Mouse (Mus musculus) intestine, embryonic 14.5 days (tissue): Measurements from ENCODE around the gene Ankrd33. TPM values are rescaled to one million over a fixed set of nuclear protein-coding genes. Genes with fewer than 3 reads are reported as not detected.
A peak's percentile ranks its signal among the peaks of the same experiment; 100 is the strongest.

Experiments
- ATAC-seq: fragments of 200-750 bp; cut with Nextera tagmentation; replicated peaks from 2 replicates; pipeline ENCODE4 v1.8.0; 2017; ENCODE audit warnings: low read depth, moderate number of reproducible peaks, moderate TSS enrichment, moderate library complexity; ENCODE audit not compliant: low FRiP score, low TSS enrichment
- DNase-seq: peaks from one replicate; pipeline ENCODE4 v3.0.0-alpha.2; 2018; ENCODE audit warnings: low spot score
- H3K27ac ChIP-seq: fragments of 300-500 bp; sonication (generic); 2 replicates; pipeline ENCODE4 v1.5.1; 2014; ENCODE audit warnings: low read depth, mild to moderate bottlenecking, control low read depth
- H3K27me3 ChIP-seq: fragments of 300-500 bp; sonication (generic); replicated peaks from 2 replicates; pipeline ENCODE4 v1.6.1; 2014; ENCODE audit warnings: low read length, control low read depth; ENCODE audit not compliant: control insufficient read depth, insufficient read depth
- H3K36me3 ChIP-seq: fragments of 300-500 bp; sonication (generic); 2 replicates; pipeline ENCODE4 v1.6.1; 2014; ENCODE audit warnings: low read length, control low read depth; ENCODE audit not compliant: control insufficient read depth, insufficient read depth
- H3K4me1 ChIP-seq: fragments of 300-500 bp; sonication (generic); replicated peaks from 2 replicates; pipeline ENCODE4 v1.6.1; 2014; ENCODE audit warnings: low read length, control low read depth, mixed read lengths; ENCODE audit not compliant: control insufficient read depth, insufficient read depth
- H3K4me2 ChIP-seq: fragments of 300-500 bp; sonication (generic); 2 replicates; pipeline ENCODE4 v1.6.1; 2014; ENCODE audit warnings: low read length
- H3K4me3 ChIP-seq: fragments of 300-500 bp; sonication (generic); 2 replicates; pipeline ENCODE4 v1.5.1; 2014; ENCODE audit warnings: low read depth, low read length, control low read depth, mixed read lengths
- H3K9ac ChIP-seq: fragments of 300-500 bp; sonication (generic); 2 replicates; pipeline ENCODE4 v1.6.1; 2014; ENCODE audit warnings: mild to moderate bottlenecking, low read length
- H3K9me3 ChIP-seq: fragments of 300-500 bp; sonication (generic); 2 replicates; pipeline ENCODE4 v1.6.1; 2016; ENCODE audit warnings: low read length, control low read depth; ENCODE audit not compliant: control insufficient read depth
- WGBS: fragments of 180-500 bp; shearing (Covaris S2); extraction: QIAGEN DNeasy Blood & Tissue Kit; methylation state at CpG from one replicate; pipeline ENCODE4 v1.1.7; 2014; 5-methylcytosine and 5-hydroxymethylcytosine counted together
- polyA plus RNA-seq: library from polyadenylated mRNA; unstranded; fragments of >200 nt; fragmentation: Nextera tagmentation; extraction: Ambion mirVana; gene quantifications from 2 replicates; pipeline ENCODE4 v1.2.1, GENCODE M21; 2014

Ankrd33 gene
- polyA plus RNA-seq, 1 experiment from 2014 or later, result not detected

GRCm38 (mm10) chr15:101125561-101125960 lies 10.0 kb downstream of the Ankrd33 start:
- Histone ChIP-seq H3K4me2 (no peak overlapping the region), H3K9ac (no peak overlapping the region), H3K27ac (no peak overlapping the region), H3K4me1 (peaks cover 20% of the 10 kb centered on the region), H3K9me3 (no peaks in the 10 kb centered on the region), H3K36me3 (no peaks in the 10 kb centered on the region), H3K27me3 (peaks cover 11% of the 10 kb centered on the region; the same call in 1 of the 2 replicates), H3K4me3 (no peak overlapping the region)
- ATAC-seq, result no peak
- DNase-seq, result no peak
- WGBS, result 87% methylated on average over 6 of the region's 6 CpGs

DNA sequence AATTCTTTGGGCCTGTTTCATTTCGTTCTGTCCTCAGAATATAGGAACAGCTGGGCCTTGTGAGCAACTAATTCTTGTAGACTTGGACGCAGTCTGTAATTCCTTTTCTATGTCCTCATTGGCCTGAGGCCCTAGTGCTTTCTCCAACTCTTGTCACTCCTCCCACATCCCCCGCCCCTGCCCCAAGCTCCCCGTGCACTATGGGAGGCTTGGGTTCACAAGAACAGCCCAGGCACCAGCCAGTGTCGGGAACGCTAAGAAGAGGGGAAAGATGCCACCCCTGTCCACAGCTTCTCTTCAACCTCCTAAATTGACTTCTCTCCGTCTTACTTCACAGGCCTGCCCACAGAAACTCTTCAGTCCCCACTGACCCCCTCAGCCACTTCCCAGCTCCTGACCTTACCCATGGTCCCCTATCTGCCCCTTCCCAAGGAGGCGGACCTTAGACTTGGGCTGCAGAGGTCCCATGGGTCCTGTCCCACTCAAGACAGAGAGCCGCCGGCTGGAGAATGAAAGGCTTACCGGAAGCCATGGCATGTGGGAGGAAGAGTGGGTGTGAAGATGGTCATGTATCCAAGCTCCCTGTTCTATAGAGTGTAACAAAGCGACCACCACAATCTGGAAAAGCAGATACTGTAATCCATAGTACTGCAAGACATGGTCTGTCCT lies 11.5 kb downstream of the Ankrd33 start:
- H3K27ac ChIP-seq, result peak overlapping the region; percentile 38; the same call in 1 of the 2 replicates
- H3K4me1 ChIP-seq, result peaks cover 32% of the 10 kb centered on the region
- peaks cover 11% of the 10 kb centered on the region; the same call in 1 of the 2 replicates for H3K27me3 ChIP-seq
- no peak overlapping the region for H3K4me3 ChIP-seq
- DNase-seq, result no peak
- ATAC-seq, result no peak
- no peaks in the 10 kb centered on the region for H3K9me3 ChIP-seq
- no peak overlapping the region for H3K4me2 ChIP-seq
- no peaks in the 10 kb centered on the region for H3K36me3 ChIP-seq
- no peak overlapping the region for H3K9ac ChIP-seq
- WGBS, result 64% methylated on average over 12 of the region's 12 CpGs

- Histone ChIP-seq H3K4me3 (peak within 1 kb of the TSS; percentile 43), H3K36me3 (no peaks in the 10 kb centered on the region), H3K4me2 (peak within 1 kb of the TSS; percentile 65), H3K9ac (peak within 1 kb of the TSS; percentile 59), H3K9me3 (no peaks in the 10 kb centered on the region), H3K27ac (peak within 1 kb of the TSS; percentile 38; the same call in 1 of the 2 replicates), H3K27me3 (peaks cover 11% of the 10 kb centered on the region; the same call in 1 of the 2 replicates), H3K4me1 (peaks cover 40% of the 10 kb centered on the region)
- WGBS, result 6% methylated on average over 46 of the region's 46 CpGs
- ATAC-seq (no peak; the same call in 1 of the 2 replicates), DNase-seq (peak; percentile 64)
Observed at GRCm38 (mm10) chr15:101128181-101129089, 12.9 kb downstream of the Ankrd33 start, which contains the start of gene Acvrl1. TSS of gene Acvrl1 (plus strand) at chr15:101128522.

DNA sequence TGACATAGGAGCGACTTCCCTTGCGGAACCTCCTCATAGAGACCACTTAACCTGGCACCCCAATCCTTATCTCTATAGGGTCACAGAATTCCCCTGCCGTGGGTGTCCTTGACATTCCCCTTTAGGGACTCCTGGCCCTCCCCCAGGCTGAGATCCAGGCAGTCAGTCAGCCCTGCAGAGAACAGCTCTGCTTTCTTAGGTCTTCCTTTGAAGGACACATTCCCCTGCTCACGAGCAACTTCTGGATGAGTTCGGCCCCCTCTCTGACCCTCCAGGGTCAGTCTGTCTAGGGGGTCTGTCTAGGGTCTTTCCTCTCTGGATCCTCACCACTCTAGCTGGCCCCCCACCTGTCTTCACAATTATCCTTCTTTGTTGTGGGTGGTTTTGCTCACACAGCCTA lies 13.9 kb downstream of the Ankrd33 start:
- H3K4me3 ChIP-seq, result peak overlapping the region; percentile 43
- H3K27ac ChIP-seq, result no peak overlapping the region
- DNase-seq (no peak), ATAC-seq (no peak)
- 42% methylated on average over 5 of the region's 5 CpGs for WGBS
- peaks cover 11% of the 10 kb centered on the region; the same call in 1 of the 2 replicates for H3K27me3 ChIP-seq
- H3K4me2 ChIP-seq, result peak overlapping the region; percentile 65
- peak overlapping the region; percentile 59 for H3K9ac ChIP-seq
- H3K36me3 ChIP-seq, result no peaks in the 10 kb centered on the region
- peaks cover 49% of the 10 kb centered on the region for H3K4me1 ChIP-seq
- H3K9me3 ChIP-seq, result no peaks in the 10 kb centered on the region

GRCm38 (mm10) chr15:101131498-101131897 lies 15.9 kb downstream of the Ankrd33 start:
- Histone ChIP-seq H3K9ac (no peak overlapping the region), H3K9me3 (no peaks in the 10 kb centered on the region), H3K27me3 (peaks cover 11% of the 10 kb centered on the region; the same call in 1 of the 2 replicates), H3K27ac (no peak overlapping the region), H3K36me3 (0 out of 2 replicates have a peak, but pooled peaks cover 3% of the 10 kb centered on the region), H3K4me3 (no peak overlapping the region), H3K4me2 (peak overlapping the region; percentile 29), H3K4me1 (peaks cover 65% of the 10 kb centered on the region)
- DNase-seq (no peak), ATAC-seq (no peak)
- 20% methylated on average over 11 of the region's 11 CpGs for WGBS

DNA sequence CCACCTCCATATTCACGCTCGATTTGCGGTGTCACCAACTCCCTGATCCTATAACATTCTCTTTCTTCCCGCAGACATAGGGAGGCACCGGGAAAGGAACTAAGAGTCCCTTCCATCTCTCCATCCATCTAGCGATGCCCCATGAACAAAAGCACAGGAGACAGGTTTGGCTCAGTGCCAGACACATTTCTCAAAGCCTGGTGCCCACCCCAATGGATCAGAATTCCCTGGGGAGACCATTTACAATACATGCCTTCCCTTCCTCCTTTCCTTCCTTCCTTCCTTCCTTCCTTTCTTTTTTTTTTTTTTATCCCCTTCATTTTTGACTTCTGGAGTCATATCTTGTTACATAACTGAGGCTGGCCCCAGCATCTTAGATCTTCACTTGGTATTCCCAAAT lies 16.5 kb downstream of the Ankrd33 start:
- no peak overlapping the region for H3K27ac ChIP-seq
- H3K4me2 ChIP-seq, result peak overlapping the region; percentile 29
- WGBS, result 73% methylated on average over 6 of the region's 6 CpGs
- no peak for DNase-seq
- H3K9me3 ChIP-seq, result no peaks in the 10 kb centered on the region
- peaks cover 63% of the 10 kb centered on the region for H3K4me1 ChIP-seq
- no peak for ATAC-seq
- peaks cover 11% of the 10 kb centered on the region; the same call in 1 of the 2 replicates for H3K27me3 ChIP-seq
- H3K9ac ChIP-seq, result no peak overlapping the region
- no peak overlapping the region for H3K4me3 ChIP-seq
- H3K36me3 ChIP-seq, result peaks cover 5% of the 10 kb centered on the region; the same call in 1 of the 2 replicates

DNA sequence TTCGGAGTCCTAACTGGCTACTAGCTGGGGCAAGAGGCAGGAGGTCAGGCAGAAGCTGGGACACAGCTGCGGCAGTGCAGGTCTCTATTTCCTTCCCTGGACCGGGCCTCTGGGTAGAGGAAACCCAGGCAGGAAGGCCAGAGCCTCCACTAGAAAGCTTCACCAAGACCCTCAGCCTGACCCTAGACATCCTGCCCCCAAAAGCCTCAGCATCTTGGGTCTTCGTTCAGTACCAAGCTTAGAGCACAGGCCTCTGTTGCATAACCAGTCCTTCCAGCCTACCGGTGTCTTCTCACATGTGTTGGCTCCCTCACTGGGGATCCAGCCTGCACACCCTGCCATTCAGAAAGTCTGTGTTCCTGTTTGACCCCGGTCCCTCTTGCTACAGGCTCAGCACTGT lies 17.2 kb downstream of the Ankrd33 start:
- peaks cover 61% of the 10 kb centered on the region for H3K4me1 ChIP-seq
- peak overlapping the region; percentile 76 for H3K27ac ChIP-seq
- no peak overlapping the region for H3K9ac ChIP-seq
- ATAC-seq, result no peak
- peaks cover 9% of the 10 kb centered on the region for H3K36me3 ChIP-seq
- H3K4me3 ChIP-seq, result no peak overlapping the region
- DNase-seq, result no peak
- H3K4me2 ChIP-seq, result no peak overlapping the region
- WGBS, result 85% methylated on average over 6 of the region's 6 CpGs
- H3K27me3 ChIP-seq, result peaks cover 11% of the 10 kb centered on the region; the same call in 1 of the 2 replicates
- no peaks in the 10 kb centered on the region for H3K9me3 ChIP-seq

DNA sequence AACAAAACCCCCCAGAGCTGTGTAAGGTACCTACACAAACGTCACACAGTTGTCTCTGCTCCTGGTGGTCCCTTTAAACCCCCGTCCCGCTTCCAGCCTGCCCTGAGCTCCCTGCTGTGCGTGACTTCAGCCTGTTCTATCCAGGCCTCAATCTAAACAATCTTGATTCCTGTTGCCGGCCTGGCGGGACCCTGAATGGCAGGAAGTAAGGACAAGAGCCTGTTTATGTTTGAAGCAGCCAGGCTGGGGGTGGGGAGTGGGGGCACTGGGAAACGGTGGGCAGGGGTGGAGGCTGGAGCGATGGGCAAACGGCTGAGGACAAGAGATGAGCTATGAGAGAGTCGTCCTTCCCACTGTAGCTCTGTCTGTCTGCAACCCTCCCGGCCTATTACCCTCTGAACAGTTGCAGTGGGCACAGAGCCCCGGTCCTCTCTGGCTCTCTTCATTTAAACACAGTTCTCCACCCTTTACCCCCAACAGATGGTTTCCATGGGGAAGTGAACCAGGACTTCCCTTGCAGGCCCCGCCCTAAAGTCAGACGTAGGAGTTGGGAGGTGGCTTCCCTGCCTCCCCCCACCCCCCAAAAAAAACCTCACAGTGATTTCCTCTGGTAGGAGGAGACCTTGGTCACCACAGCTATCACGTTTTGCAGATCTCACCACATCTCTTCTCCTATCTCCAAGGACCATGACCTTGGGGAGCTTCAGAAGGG lies 18.6 kb downstream of the Ankrd33 start:
- no peaks in the 10 kb centered on the region for H3K9me3 ChIP-seq
- peaks cover 9% of the 10 kb centered on the region for H3K36me3 ChIP-seq
- peak; percentile 43 for ATAC-seq
- peak overlapping the region; percentile 11; the same call in 1 of the 2 replicates for H3K9ac ChIP-seq
- peaks cover 52% of the 10 kb centered on the region for H3K4me1 ChIP-seq
- WGBS, result 14% methylated on average over 15 of the region's 15 CpGs
- no peak for DNase-seq
- peaks cover 7% of the 10 kb centered on the region; the same call in 1 of the 2 replicates for H3K27me3 ChIP-seq
- H3K27ac ChIP-seq, result peak overlapping the region; percentile 76
- H3K4me3 ChIP-seq, result peak overlapping the region; percentile 31
- peak overlapping the region; percentile 46 for H3K4me2 ChIP-seq
